Mouse (Mus musculus) ovary, postnatal 36 days (tissue): ENCODE measurements around the gene Mtf1.

Experiments
- DNase-seq: peaks from one replicate; pipeline ENCODE4 v3.0.0; 2022; ENCODE audit warnings: low spot score, mixed read lengths

Gene Mtf1

DNA sequence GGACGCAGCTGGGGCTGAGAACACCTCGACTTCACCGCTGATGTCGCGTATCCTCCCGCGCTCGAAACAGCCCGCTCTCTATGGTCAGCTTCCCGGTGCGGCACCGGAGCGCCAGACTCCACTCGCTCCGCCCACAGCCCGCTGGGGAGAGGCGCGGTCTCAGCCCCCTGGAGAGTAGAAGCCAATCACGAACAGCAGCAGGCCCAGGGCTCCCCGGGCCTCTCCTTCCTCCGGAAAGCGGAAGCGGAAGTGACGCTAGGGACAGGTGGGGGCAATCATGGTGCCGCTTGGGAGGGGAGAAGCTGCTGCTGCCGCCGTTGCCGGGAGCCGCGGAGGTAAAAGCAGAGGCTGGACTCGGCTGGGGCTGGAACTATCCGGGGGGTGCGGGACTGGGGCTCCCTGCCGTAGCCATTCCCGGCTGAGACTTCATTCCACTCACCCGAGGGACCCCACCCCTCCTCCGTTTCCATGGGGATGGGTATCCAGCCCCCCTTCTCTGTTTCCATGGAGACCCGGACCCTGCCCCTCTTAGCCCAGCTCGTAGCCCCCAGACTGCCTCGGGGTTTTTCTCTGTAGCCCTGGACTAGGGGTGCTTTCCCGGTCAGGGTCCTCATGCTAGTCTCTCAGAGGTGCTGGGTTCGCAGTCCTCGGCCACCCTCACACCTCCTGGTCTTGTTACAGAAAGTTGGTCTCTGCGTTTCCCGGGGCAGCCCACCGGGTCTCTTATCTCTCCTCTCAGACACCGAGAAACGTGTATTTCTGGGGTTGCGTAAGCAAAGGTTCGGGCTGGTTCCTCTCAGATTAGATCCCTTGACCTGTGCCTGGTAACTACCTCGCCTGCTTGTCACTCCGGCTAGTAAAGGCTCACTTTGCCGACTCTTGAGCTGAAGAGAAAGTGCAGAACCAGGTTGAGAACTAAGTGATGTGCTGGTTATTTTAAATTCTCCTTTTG is 681 bp downstream of the Mtf1 start:
- DNase-seq: peak; percentile 94

DNA sequence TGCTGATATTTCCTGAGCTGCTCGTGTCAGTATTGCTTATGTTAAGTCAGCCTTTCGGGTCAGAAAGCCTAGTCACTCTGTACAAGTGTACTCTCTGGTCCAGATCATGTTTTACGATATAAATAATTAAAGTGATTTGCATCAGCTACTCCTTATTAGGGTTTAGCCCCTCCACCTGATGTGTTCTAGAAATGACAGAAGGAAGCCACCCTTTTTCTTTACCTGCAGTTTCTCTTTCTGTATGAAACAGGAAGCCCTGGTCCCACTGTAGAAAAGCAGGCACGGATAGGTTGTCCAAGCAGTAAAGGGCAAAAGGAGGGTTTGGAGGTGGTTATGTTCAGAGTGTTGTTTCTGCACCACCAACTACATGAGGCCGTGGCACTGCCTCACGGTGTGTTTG is 1.5 kb downstream of the Mtf1 start:
- DNase-seq: no peak

DNA sequence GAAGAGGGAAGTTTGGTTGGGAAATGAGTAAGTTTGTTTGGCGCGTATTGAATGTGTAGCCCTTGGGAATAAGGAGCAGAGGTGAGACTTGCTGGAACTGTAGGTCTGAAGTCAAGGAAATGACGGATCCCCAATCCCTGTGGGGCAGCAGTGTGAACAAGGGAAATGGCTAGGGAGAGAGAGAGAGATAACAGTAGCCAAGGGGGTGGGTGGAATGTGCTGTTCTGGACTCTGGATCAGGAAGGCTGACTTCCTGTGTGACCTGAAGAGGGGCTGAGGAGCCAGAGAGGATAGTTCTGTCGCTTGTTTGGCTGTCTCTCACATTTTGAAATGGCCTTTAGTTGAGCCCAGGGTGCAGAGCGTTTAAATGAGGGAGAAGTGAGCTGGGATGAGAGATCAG is 6.6 kb downstream of the Mtf1 start:
- no peak for DNase-seq

DNA sequence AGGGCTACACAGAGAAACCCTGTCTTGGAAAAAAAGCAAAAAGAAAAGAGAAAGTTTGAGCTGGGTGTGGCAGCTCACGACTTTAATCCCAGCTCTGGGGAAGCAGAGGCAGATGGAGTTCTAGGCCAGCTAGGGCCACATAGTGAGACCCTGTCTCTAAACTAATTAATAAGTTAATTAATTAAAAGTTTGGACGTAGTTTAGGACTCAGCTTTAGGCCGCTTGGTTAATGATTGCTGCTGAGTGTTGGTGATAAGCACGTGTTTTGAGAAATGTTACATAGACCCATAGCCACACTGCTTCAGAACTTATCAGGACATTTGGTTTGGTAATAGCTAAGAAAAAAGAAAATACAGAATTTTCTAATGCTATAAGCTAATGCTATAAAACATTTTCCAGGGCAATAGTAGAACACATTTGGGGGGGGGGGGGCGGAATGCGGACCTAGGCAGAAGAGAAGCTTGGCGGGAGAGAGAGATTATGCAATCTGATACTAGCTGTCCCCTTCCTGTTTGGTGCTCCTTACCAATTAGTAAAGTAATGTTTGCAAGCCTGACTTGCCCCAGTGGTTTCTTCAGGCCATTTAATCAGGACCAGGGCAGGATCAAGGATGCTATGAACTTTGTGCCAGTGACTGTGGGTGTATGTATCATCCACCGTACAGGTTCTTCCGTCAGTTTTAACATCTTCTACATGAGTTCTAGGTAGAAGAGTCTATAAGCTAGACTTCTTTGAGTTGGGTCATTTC is 7.4 kb downstream of the Mtf1 start:
- no peak for DNase-seq

DNA sequence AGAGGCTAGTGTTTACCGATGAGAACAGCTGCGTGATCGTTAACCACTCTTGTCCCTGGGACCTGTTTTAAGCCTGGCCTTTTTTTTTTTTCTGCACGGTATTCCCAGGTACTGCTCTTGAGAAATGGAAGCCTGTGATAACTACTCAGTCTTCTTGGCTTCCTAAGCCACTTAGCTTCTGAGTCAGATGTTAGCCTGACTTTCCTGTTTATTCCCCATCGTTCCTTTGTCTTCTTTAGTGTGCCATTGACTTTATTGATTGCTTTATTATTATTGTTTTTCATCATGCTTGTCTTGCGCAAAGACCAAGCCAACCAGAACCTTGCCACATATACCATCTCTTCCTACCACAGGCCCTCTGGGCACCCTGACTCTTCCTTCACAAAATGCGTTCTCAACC is 8.2 kb downstream of the Mtf1 start:
- no peak for DNase-seq

DNA sequence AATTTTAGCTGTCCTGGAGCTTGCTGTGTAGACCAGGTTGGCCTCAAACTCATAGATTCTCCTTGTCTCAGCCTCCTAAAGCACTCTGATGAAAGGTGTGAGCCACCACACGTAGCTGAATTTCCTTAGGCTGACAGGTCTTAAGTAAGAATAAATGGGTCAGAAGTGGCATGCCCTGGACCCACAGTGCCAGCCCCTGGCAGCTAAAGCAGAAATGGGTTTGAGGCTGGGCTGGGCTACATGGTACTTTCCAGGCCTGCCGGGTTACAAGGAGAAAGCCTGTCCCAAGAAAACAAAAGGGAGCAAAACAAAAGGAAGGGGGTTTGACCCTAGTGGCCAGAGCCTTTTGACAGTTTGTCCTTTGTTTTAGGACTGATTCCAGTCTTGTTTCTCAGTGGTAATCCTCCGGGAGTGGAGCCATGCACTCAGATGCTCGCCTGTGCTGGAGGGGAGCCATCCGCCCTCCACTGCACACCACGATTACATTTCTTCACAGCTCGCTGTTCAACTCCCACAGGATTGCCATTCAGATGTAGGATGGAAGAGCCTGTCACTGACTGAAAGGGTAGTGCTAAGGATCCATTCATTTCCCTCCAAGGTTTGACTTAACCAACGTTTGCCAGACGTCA is 9.6 kb downstream of the Mtf1 start:
- DNase-seq: no peak

DNA sequence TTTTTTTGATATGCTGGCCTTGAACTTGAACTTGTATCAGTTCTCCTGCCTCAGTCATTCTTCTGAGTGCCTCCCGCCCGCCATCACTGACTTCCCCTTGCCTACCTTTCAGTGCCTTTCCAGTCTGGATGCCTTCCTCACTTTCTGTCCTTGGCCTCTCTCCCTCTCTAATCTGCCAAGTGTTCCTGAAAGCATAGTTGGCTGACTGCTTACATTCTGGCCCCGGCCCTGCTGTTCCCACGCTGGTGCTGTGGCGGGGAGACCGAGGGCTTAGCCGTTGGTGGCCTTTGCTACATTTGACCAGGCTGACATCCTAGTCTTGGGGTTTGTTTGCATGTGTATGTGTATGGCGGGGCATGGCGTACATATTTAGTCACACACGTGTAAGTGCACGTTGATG is 14.0 kb downstream of the Mtf1 start:
- DNase-seq: no peak

DNA sequence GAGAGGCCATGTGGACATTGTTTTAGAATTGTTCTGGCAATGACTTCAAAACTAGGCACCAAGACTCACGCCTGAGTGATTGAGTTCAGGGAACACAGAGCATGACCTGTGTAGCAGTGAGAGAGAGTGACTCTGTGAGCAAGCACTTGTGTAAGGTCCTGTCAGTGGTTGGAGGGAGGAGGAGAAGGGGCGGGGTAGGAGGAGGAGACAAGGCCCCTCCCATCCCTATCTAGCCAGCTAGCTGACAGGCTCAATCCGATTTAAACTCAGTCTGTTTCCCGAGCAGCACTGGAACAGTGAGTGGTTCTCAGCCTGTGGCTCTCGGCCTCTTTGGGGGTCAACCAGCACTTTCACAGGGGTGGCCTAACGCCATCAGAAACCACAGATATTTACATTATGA is 15.9 kb downstream of the Mtf1 start:
- peak; percentile 17 for DNase-seq

DNA sequence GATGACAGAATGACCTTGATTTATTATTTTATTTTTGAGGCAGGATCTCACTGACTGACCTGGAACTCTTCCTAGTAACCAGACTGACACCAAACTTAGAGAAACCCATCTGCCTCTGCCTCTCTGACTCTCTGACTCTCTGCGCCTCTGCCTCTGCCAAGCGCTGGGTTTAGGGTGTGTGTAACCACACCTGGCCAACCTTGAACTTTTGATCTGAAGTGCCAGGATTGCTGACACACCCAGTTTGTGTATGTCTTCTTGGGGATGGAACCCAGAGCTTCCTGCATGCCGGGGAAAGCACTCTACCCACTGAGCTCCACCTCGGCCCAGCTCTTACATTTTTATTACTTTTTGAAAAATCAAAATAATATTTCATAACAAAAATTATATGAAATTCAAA is 16.9 kb downstream of the Mtf1 start:
- no peak for DNase-seq

DNA sequence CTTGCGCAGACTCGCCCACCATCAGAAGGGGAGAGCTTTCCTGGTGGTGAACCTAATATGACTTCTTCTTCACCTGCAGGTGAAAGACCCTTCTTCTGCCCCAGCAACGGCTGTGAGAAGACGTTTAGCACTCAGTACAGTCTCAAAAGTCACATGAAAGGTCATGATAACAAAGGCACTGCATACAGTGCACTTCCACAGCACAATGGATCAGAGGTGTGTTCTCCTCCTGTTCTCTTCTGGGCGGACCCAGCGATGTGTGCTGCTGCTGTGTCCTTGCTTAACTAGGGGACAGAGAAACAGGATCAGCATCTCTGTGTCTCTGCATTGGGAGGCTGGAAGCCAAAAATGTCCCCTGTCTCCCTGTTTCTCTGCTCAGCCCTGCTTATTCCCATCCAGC is 23.1 kb downstream of the Mtf1 start:
- no peak for DNase-seq

DNA sequence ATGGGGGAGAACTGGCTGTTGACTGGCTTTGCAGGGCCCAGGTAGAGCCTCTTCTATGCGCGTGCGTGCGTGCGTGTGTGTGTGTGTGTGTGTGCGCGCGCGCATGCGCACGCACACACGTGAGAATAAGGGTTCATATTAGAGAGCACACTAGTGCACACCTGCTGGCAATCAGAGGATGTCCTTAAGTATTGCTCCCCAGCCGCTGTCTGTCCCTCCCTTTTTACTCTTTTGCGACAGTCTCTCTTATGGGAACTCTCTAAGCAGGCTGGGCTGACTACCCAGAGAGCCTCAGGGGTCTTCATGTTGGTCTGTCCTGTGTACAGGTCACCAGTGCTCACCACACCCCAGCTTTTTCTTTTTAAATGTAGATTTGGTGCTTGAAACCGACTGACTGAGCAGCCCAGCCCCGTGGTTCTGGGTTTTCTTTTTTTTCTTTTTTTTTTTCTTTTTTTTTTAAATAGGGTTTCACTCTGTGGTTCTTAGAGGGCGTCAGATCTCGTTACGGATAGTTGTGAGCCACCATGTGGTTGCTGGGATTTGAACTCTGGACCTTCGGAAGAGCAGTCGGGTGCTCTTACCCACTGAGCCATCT is 23.6 kb downstream of the Mtf1 start:
- DNase-seq: no peak

DNA sequence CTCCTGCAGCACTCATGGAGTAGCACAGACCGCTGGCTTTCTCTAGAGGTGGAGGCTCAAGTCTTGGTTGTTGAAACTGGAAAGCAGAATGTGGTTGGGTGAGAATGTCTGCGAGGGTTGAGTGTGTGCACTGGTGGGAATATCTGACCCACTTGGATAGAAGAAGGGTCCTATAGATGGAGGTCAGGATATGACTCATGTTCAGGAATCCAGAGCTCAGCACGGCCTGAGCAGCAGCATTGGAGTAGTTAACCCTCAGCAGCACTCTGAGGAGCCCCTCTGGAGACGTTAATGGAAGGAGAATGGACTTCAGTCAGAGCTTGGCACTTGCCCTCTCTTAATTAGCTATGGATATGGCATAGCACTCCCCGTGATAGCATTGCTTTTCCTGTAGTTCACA is 27.8 kb downstream of the Mtf1 start:
- DNase-seq: no peak

DNA sequence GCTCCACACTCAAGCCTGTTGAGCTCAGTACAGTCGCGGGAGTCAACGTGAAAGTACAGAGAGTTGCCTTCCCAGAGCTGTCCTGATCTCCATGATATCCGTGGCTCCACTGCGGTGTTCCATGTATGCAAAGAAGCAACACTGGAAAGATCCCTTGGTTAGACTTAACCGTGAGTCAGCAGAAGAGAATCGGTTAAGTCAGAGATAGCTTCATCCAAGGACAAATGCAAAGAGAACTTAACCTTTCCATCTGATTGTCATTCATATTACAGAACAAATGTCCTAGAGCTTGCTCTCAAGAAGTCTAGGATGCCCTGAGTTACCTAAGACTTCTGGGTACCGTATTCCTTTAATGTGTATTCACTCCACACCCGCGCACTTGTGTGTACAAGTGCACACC is 30.9 kb downstream of the Mtf1 start:
- DNase-seq: no peak

DNA sequence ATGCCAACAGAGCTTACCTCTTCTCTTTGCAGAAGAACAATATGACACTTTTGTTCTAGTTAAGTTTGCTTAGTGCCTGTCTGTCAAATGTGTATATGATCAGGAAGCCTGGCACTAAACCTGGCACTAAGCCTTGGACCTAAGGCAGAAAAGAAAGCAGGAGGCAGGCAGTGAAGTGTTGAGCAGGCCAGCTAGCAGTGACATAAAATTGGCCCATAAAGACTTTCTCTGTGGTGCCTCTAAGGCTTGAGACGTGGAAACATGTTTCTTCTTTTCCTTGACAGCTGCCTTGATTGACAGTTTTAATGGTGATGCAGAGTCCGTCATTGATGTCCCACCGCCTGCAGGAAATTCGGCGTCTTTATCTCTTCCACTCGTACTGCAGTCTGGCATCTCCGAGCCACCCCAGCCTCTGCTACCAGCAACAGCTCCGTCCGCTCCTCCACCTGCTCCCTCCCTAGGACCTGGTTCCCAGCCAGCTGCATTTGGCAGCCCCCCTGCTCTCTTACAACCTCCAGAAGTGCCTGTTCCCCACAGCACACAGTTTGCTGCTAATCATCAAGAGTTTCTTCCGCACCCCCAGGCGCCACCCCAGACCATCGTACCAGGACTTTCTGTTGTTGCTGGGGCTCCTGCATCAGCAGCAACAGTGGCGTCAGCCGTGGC is 36.3 kb downstream of the Mtf1 start:
- no peak for DNase-seq

DNA sequence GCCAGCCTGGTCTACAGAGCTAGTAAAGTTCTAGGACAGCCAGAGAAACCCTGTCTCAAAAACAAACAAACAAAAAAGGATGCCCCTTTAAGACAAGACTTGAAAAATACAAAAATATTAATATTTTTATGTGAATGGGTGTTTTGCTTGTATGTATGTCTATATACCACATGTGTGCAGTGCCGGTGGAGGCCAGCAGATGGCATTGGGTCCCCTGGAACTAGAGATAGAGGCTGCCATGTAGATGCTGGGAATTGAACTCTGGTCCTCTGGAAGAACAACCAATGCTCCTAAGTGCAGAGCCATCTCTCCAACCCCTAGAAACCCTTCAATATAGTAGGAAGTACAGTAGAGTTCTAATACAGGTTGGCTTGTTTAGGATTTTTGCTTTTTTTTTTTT is 39.1 kb downstream of the Mtf1 start:
- no peak for DNase-seq

DNA sequence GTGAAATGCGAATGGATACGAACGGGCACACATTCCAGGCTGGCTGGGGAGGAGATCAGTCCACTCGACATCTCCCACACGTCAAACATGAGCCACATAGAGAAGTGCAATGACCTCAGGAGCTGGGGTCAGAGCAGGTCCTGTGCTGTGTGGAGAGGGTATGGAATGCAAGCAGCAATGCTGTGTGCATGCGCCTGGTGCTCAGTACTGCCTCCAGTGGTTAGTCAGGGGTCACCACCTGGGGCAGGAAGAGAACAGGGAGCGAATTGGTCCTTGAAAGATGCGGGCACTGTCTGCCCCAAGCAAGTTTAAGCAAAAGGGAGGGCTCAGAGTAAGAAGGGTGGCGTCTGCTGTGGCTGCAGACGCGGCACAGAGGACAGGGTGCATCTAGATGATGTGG is 41.6 kb downstream of the Mtf1 start:
- peak; percentile 46 for DNase-seq

DNA sequence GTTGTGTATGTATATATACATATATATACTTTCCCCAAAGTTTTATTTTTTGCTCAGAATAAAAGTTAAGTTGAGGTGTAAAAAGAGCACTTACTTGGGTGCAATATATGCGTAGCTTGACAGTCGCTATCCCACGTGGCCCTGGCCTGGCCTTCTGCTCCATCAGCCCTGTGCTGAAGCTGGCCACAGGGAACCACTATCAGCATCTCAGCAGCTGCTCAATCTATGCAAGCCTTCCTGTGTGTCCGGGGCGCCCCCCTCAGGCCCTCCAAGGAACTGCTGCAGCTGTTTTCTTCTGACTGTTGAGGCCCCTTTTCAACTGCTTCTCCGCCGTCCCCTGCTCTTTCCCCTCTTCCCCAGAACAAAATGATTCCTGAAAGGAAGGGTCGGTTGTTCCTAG is 45.7 kb downstream of the Mtf1 start:
- peak; percentile 75 for DNase-seq

DNA sequence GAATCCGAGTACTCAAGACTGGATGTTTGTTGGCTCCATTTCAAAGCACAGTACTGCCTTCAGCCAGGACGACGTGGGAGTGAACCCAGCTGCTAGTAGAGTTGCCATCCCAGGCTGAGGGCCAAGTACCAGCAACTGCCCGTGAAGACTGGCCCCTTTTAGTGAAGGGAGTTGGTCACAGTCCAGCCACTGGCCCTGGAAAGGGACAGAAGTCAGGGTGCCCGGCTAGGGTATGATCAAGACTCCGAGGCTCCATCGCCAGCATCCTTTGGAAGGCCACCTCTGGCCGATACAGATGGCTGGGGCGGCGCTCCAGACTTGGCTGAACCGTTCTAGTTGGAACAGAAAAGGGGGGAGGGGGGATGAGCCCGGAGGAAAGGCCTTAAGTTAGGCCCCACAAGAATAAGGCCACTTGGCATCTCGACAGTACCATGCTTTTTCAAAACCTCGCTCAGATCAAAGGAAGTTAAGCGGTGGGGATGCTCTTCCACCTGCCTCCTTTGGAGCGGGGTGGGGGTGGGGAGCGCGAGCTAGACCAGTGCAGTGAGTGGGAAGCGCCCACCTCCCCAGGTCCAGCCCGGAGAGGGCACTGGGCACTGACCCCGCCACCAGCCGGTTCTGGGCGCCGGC is 47.8 kb downstream of the Mtf1 start:
- DNase-seq: peak; percentile 65

DNA sequence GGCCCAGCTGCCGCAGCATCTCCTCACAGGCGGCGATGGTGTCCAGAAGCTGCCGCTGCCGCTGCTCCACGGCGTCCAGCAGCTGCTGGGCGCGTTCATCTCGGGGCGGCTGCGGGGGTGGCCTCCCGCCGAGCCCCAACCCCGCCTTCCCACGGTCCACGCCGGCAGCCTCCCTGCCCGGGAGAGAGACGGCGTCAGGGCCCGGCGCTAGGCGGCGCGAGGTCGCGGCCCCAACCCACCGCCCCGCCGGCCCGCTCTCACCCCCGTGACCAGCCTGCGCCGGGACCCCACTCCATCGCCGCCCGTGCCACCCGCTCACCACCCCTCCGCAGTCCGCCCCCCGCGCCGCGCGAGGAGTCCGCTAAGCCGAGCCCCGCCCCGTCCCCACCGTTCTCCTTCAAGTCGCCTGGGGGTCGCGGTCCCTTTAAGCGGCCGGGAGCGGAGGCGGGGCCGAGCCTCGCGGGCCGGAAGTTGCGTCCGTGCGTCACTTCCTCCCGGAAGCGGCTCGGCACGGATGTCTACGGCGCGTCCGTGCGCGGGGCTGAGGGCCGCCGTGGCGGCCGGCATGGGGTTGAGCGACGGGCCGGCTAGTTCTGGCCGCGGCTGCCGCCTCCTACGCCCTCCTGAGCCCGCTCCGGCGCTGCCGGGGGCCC is 48.5 kb downstream of the Mtf1 start, which contains the start of gene Yrdc:
Gene Yrdc, plus strand, starts transcription at position 419 of the 653 bp plus-strand sequence.
- DNase-seq: peak; percentile 93

DNA sequence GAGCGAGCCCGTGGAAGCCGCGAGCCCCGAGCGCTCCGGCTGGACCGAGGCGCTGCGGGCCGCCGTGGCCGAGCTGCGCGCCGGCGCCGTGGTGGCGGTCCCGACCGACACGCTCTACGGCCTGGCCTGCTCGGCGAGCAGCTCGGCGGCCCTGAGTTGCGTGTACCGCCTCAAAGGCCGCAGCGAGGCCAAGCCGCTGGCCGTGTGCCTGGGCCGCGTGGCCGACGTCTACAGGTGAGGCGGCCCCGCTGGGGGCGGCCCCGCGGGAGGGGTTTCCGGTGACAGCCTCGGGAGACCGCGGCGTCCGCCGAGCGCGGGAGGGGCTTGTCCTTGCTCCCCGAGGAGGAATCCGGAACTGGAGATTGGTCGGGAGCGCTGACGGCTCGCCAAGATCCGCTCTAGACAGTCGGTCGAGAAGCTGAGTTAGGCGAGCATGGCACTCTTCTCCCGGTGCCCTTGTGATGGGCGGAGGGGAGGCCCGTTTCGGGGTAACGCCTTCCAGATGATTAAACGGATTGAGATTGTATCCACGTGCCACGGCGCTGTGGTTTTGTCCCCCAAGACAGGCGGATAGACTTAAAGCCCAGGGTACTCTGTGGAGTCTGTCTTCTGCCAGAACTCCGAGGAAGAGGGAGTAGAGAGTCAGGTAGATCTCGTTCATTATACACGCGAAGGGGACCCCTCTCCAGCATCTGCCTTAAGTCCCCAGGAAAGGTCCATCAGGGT is 49.2 kb downstream of the Mtf1 start, which contains the start of gene 1110065P20Rik:
Gene 1110065P20Rik, minus strand, starts transcription at position 264 of the 726 bp plus-strand sequence.
- DNase-seq: peak; percentile 84
